Mouse (Mus musculus): Measurements from ENCODE around the gene Nfic.

Nfic gene

GRCm38 (mm10) chr10:81418216-81419070 is 37.0 kb downstream of the Nfic start:
- in situ Hi-C loops (cut with MseI, MboI) = no loop called here

- in situ Hi-C loops (cut with MseI, MboI) = no loop called here
Observed at GRCm38 (mm10) chr10:81417227-81418215, 37.9 kb downstream of the Nfic start.

- in situ Hi-C loops (cut with MseI, MboI) = no loop called here
Observed at GRCm38 (mm10) chr10:81416581-81417226, 38.7 kb downstream of the Nfic start.

DNA sequence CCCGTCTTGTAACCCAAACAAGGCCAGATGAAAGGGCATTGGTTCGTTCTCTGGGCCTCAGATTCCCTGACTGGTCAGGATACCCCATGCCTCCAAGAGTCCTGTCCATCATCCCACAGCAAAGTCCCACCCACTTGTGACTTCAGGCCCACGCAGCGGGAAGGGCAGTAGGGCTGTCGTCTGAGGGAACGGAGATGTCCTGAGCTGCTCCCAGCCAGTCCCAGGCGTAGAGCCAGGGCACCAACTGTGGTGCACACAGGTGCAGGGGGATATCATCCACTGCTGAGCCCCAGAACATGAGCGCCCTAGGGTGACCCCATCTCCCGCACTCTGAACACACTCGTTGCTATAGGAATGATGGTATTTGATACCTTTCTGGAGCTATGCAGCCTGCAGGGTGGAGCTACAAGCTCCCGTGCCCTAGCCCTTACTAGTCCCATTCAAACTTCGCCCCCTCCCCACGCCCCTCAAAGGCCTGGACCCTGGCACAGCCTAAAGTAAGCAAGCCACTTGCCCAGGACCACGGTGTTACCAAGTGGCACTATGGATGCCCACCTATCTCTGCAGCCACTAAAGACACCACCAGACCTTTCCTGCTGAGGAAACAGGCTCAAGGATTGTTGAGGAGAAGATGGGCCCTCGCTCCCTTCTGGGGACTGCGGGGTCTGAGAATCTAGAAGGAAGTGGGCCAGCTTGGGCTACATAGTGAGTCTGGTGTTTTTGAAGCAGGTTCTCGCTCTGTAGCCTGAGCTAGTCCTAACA is 39.7 kb downstream of the Nfic start:
- in situ Hi-C loops (cut with MseI, MboI) = no loop called here

GRCm38 (mm10) chr10:81415146-81415545 is 40.3 kb downstream of the Nfic start:
- in situ Hi-C loops (cut with MseI, MboI) = no loop called here

DNA sequence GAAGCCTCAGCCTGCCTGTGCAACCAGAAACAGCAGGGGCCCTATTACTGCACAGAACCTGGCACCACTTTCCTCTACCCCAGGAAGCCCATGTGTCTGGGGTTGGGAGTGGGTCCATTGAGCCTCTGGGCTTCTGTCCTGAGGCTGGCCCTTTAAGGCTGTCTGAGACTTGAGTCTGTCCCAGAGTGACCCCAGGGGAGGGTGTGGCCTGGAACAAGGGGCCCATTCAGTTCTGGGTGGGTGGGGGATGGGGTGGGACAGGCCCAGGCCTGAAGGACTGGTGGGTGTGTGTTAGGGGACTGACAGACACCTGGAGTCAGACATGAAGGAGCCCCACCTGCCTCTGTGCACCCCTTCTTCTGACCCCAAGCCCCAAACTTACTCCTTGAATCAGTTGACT is 40.8 kb downstream of the Nfic start:
- in situ Hi-C loops (cut with MseI, MboI) = no loop called here

DNA sequence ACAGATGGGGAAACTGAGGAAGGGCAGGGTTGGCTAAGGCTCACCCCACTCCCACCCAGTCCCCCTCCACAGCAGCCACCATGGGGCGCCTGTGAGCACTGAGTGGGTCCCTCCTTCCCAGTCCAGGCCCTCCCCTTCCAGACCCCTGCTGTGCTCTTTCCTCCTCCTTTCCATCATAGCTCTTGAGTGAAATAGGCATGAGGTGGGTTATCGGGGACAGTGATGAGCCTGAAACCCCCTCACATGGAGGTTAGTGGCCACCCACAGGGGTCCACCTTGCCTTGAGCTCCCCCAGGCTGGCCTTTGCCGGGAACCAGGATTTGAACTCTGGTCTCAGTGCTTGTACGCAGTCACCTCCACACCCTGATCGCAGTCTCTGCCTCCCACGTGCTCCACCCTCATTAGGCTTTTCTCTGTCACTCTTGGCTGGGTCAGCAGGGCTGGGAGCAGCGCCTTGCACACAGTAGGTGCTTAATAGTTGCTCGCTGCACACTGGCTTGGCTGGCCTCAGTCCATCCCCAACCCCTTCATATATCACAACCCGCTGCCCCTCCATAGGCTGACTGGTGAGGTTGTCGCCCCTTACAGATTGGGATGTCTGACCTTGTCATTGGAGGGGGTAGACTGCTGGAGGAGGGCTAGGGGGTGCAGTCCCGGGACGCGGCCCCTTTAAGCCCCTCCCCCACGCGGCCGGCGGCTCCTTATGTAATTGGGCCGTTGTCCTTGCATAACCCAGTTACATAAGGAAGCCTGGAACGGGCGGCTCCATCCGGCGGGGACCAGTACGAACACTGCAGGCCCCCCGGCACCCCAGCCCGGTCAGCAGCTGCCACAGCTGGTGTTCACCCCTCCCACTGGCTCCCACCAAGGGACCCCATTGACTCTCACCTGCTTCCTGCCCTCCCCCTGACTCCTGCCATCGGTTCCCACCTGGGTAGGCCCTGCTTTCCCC is 41.8 kb downstream of the Nfic start:
- in situ Hi-C loops (cut with MseI, MboI) = no loop called here

DNA sequence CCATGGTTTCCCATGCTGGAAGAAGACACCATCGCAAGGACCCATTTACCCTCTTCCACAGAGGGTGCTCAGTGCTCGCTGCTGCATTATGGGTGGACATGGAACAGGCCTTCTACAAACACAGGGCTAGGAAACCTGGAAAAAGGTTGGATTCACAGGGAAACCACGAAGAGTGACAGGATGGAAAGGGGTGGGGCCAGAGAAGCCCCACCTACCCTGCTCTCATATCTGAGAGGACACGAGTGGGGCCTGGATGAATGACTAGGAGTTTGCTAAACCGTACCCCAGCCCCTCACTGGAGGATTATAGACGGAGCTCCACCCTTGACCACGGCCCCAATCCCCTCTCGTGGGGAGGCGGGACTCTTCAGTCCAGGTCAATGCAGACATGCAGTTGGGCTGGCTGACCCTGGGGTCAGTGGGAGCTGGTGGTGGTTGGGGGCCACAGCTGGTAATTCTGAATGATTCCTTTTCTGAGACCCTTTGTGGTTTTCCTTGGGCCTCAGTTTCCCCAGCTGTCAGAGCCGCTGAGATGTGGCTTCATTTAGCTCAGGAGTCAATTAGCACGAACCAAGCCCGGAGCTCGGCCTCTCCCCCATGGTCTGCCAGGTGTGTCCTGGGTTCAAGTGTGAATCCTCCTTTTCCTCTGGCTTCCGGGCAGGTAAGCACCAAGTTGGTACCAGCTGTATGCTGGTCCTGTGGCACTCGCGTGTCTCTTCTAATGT is 42.7 kb downstream of the Nfic start:
- in situ Hi-C loops (cut with MseI, MboI) = no loop called here

DNA sequence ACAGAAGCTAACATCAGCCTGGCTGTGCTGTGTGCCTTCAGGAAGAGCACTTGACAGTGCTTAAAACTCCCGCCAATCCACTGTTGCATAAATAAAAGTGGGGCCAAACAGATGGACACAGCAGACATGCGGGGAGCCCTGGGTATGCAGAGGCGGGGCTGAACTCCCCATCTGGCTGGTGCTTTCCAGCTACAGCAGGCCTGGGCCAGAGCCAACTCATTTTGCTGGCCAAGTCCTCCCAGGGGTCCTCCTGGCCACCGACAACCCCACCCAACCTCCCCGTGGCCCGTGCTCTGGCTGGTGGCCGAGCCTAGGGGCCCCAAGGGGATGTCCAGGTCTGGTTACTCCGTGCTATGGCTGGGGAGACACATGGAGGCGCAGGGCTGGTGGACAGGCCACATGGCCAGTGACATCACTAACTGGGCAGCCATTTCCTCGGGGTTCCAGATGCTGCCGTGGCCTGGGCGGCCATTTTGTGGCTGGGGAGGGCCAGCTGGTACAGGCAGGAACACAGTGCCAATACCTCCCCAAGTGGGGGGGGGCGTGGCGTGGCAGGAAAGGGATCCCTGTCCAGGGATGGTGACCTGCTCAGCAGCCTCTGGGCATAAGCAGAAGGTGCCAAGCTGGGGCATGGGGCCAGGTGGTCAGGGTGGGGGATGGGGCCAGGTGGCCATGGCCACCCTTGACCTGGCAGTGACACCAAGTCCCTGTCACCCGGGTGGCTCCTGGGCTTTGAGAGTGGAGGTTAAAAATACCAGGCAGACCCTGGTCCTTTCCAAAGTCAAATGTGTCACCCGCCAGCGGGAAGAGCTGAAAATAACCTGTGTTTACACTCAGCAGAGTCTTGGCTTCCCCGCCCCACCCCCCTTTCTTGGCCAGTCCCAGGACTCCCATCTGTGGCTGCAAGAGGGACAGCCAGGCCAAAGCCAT is 43.7 kb downstream of the Nfic start:
- in situ Hi-C loops (cut with MseI, MboI) = no loop called here

- in situ Hi-C loops (cut with MseI, MboI) = no loop called here
Observed at GRCm38 (mm10) chr10:81410981-81411380, 44.5 kb downstream of the Nfic start.

DNA sequence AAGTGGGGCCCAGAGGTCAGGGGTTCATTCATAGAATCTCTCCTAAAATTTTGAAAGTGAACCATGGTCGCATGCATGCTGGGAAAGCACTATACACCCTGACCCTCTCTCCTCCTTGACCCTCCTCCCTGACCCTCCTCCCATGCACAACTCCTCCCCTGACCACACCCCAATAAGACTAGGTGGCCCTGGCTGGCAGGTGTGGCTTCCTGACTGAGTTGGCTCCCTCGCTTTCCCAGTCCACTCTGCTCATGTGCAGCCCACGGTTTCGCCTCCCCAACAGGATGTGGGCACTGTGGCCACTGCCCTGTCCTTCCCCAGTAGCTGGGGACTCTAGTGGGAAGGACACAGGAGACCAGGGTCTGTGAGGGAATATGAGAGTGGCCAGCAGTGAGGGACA is 45.1 kb downstream of the Nfic start:
- in situ Hi-C loops (cut with MseI, MboI) = no loop called here

GRCm38 (mm10) chr10:81409330-81409729 is 46.1 kb downstream of the Nfic start:
- in situ Hi-C loops (cut with MseI, MboI) = no loop called here

GRCm38 (mm10) chr10:81408871-81409291 is 46.6 kb downstream of the Nfic start:
- in situ Hi-C loops (cut with MseI, MboI) = no loop called here

DNA sequence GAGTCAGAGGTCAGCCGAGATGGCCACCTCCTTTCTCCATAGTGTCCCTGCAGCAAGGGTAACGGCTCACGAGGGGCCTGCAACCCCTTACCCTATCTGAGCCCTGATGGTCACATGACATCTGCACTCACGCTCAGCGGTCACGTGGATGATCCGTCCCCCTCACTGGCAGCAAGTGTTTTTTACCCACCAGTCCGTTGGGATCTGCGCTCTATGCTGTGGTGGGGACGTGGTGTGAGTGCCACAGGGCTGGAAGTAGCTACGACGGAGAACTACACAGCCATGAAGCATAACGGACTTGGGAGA is 47.1 kb downstream of the Nfic start:
- in situ Hi-C loops (cut with MseI, MboI) = no loop called here

DNA sequence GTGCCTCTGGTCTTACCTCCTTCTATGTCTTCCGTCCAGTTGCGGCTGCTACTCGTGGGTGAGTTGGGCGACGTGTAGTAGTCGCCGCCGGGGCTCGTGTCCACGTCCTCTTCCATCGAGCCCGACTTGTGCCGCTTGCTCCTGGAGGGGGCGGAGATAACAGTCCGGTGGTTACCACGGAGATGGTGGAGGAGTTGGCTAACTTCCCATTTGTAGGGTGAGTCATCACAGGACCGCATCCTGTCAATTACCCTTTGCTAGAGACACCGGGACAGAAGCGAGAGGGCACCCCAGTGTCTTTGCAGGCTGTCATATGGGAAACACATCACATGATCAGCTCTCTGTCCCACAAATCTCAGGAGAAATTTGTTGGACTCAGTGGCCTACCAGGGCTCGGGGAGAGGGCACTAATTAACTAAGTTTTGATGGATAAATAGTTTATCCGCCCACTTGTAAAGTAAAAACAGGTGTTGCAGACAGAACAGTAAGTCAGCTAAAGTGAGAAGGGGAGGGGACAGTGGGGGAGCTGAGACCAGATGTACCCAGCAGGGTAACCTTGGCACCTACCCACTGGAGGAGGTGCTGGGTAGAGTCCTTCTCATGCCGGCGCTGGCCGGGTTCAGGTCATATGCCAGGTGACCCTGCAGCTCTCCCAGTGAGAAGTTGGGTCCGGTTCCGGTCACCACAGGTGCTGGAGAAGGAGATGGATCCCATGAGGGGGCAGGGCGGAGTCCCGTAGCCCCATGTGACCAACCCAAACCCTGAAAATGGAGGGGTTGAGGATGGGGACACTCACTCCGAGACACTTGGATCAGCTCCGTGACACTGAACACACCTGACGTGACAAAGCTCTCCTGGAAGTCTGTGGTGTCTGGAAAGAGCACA is 47.7 kb downstream of the Nfic start:
- in situ Hi-C loops (cut with MseI, MboI) = no loop called here

GRCm38 (mm10) chr10:81406504-81407440 is 48.7 kb downstream of the Nfic start:
- in situ Hi-C loops (cut with MseI, MboI) = no loop called here

All from mouse trophoblast stem cell (cell line).